Mouse (Mus musculus) c-Kit-positive CD71-positive TER-119-negative erythroid progenitor cells, embryonic 14.5 days (primary cell): ENCODE data around the gene Fam50a.
A peak's percentile ranks its signal among the peaks of the same experiment; 100 is the strongest.
"Not testable (repeated sequence)": the region's sequence is repeated elsewhere in the genome, so short reads cannot be mapped to it uniquely, and the experiment has no call there.

Experiments used
- DNase-seq: peaks from one replicate; pipeline ENCODE4 v3.0.0-alpha.2; 2013; ENCODE audit warnings: low read depth

Fam50a gene

DNA sequence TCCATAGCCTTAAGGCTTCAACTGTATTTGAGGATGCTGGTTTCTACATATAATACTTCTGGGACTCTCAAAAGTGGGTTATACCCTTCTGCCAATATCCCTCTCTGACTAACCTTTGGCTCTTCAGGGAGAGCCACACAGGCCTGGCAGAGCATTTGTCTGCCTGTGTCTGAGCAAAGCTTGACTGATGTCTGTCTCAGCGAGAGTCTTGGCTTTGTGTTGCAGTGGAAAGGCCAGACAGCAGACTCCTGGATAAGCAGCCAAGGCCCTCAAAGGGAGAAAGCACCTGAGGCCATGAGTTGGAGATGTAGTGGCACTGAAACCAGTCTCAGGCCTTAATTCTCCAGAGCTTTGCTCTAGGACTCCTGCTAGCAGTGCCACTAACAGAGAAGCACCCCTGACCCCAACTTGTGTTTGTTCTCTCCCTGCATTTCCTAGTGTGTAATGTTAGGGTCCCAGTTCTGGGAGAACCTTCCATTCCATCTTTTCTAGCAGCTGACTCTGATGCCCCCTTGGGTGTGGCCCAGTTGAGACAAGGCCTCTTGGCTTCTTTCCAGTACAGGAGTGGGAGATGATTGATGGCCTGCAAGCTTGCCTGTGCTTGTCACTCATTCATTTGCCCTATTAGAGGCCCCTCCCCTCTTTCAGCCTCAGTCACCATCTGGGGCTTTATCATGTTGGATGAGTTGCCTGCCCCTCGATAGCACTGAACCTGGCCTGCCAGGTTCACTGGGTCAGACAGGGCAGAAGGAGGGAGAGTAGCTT lies 17.5 kb downstream of the Fam50a start:
- no peak for DNase-seq

DNA sequence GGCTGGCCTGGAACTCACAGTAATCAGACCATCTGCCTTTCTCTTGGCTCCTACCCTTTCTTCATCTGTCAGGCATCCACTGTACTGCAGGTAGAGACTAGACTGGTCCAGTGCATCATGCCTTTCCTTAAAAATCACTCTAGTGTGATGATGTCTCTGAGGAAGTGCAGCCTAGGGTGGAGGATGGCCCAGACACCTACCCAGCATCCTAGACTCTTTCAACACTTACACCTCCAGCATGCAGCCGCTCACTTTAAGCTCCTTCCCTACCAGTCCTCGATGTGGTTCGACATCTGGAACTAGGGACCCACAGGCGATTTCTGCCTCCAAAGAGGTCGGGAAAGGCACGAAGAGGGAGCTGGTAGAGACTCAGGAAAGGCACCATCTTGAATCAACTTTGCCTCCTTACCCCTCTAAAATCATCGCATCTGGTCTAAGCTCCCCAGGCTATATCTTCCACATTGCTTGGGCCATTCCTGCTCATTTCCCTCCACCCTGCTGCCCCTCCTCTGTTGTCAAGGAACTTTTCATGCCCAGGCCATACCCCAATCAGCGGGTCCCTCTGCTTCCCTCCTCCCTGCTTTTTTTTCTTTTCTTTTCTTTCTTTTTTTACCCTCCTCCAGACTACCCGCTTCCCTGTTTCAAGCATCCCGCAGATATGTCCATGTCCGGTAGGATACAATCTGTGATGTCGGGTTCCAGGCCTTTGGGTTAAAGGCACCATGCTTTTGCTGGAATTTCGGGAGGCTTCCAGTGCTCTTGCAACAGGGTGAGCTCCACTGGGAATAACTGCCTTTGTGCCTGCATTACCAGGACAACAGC lies 40.0 kb downstream of the Fam50a start:
- DNase-seq, result no peak

DNA sequence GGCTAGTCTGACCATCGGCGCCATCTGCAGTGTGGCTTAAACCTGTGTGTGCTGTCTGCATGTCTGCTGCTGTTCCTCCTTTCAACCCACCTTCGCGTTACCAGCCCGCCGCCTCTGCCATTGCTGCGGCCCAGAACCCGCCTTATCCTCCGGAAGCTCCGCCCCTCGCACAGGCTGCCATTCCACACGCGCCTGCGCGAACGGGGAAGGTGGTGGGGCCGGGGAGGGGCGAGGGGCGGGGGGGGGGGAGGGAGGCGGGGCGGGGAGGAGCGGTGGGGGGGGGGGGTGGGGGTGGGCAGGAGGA lies 40.6 kb downstream of the Fam50a start, which contains the start of gene Lage3:
TSS of gene Lage3 (minus strand) at position 152 of the 304 bp plus-strand sequence.
- DNase-seq, result peak; percentile 47

DNA sequence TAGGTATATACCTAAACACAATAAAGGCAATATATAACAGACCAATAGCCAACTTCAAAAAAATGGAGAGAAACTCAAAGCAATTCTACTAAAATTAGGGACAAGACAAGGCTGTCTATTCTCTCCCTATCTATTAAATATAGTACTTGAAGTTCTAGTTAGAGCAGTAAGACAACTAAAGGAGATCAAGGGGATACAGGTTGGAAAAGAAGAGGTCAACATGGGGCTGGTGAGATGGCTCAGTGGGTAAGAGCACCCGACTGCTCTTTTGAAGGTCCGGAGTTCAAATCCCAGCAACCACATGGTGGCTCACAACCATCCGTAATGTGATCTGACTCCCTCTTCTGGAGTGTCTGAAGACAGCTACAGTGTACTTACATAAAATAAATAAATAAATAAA lies 44.2 kb downstream of the Fam50a start:
- DNase-seq, result not testable (repeated sequence)

DNA sequence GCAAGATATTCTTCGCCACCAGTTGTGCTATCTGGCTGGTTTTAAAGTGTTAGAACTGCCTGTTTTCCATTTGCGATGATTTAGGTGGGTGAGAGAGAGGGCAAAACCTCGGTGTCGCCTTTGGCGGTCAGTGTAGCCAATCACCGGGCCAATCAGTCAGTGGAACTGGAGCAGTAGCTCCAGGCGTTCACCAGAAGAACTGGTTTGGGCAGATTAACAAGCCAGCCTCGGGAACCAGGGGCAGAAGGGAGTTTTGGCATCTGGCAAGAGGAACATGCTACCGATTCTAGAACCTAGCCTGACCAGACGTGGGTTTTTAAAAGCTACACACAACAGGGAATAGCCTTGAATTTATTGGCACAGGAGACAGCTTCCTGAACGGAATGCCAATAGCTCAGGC lies 46.3 kb downstream of the Fam50a start:
- no peak for DNase-seq

DNA sequence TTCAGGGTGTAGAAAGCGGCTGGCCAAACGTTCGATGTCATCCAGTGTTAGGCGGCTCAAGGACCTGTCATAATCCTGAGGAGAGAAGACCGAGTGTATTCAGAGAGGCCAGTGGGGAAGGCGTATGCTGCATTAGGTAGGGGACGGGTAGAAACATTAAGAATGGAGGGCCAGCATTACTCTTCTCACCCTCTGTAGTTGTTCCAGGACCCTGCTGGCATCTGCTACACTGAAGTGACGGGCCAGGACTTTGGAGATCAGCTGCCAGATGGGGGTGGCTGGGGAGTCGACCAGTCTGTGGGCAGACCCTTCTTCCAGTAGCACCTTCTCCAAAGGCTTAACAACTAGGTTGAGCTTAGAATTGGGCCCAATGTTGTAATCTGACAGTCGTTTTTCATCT lies 54.7 kb downstream of the Fam50a start:
- no peak for DNase-seq

DNA sequence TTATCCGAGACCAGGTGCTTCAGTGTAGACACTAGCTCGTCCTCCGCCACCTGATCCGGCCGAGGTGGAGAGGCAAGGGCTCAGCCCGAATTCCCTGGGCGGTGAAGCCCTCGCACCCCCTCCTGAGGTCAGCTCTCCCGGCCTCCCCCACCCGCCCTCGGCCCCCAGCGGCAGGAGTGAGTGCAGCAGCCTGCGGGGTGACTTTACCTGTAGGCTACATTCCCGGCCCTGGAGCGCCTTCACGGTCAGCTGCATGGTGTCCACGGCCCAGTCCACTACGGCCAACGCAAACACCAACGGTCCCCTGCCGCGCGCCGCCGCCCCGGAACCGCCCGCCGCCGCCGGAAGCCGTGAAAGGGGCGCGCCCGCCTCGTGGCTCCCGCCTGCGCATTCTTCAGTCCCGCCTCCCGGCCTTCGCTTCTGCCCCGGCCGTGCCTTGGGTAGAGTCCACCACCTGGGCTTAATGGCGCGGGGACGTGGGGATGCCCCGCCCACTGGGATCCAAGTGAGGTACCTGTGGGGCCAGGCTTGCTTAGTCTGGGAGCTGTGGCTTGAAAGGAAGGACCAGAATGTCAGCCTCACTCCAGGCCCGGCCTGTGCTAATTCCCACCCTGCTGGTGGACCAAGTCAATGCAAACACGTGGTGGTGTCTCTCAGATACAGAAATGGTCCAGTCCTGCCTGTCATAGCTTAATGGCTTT lies 55.5 kb downstream of the Fam50a start:
- DNase-seq, result no peak
